Mouse (Mus musculus) telencephalon, adult 2 months (tissue): ENCODE data around the gene Dapk1.
"Not testable (repeated sequence)": the region's sequence is repeated elsewhere in the genome, so short reads cannot be mapped to it uniquely, and the experiment has no call there.

Source experiments
- DNase-seq: peaks from one replicate; pipeline ENCODE4 v3.0.0-alpha.2; 2011; ENCODE audit warnings: low read depth, low spot score

Gene Dapk1

GRCm38 (mm10) chr13:60601436-60602415, at the start of gene Dapk1:
Gene Dapk1 (plus strand): TSS chr13:60601947.
- DNase-seq = peak; percentile 58

GRCm38 (mm10) chr13:60553326-60553725, 48.4 kb upstream of the Dapk1 start:
- no peak for DNase-seq

- no peak for DNase-seq
Measured at GRCm38 (mm10) chr13:60556476-60556875, 45.3 kb upstream of the Dapk1 start.

GRCm38 (mm10) chr13:60556911-60557310, 44.8 kb upstream of the Dapk1 start:
- DNase-seq = no peak

- DNase-seq = no peak
Measured at GRCm38 (mm10) chr13:60564303-60564702, 37.4 kb upstream of the Dapk1 start.

- no peak for DNase-seq
Measured at GRCm38 (mm10) chr13:60568934-60569548, 32.7 kb upstream of the Dapk1 start.

- no peak for DNase-seq
Measured at GRCm38 (mm10) chr13:60569549-60569941, 32.2 kb upstream of the Dapk1 start.

GRCm38 (mm10) chr13:60573541-60573940, 28.2 kb upstream of the Dapk1 start:
- no peak for DNase-seq

- DNase-seq = no peak
Measured at GRCm38 (mm10) chr13:60573971-60574370, 27.8 kb upstream of the Dapk1 start.

GRCm38 (mm10) chr13:60578541-60578940, 23.2 kb upstream of the Dapk1 start:
- no peak for DNase-seq

- DNase-seq = no peak
Measured at GRCm38 (mm10) chr13:60594866-60595265, 6.9 kb upstream of the Dapk1 start.

- no peak for DNase-seq
Measured at GRCm38 (mm10) chr13:60595519-60595918, 6.2 kb upstream of the Dapk1 start.

GRCm38 (mm10) chr13:60602416-60603251, 887 bp downstream of the Dapk1 start:
- DNase-seq = no peak

- no peak for DNase-seq
Measured at GRCm38 (mm10) chr13:60603252-60603562, 1.5 kb downstream of the Dapk1 start.

GRCm38 (mm10) chr13:60607411-60607810, 5.7 kb downstream of the Dapk1 start:
- DNase-seq = no peak

GRCm38 (mm10) chr13:60608411-60609046, 6.8 kb downstream of the Dapk1 start:
- DNase-seq = no peak

- DNase-seq = no peak
Measured at GRCm38 (mm10) chr13:60609234-60609633, 7.5 kb downstream of the Dapk1 start.

GRCm38 (mm10) chr13:60610558-60610957, 8.8 kb downstream of the Dapk1 start:
- DNase-seq = no peak

- DNase-seq = not testable (repeated sequence)
Measured at GRCm38 (mm10) chr13:60610971-60611370, 9.2 kb downstream of the Dapk1 start.

GRCm38 (mm10) chr13:60612160-60612559, 10.4 kb downstream of the Dapk1 start:
- no peak for DNase-seq

GRCm38 (mm10) chr13:60614154-60614553, 12.4 kb downstream of the Dapk1 start:
- no peak for DNase-seq
